Mouse (Mus musculus) liver, postnatal 0 days (tissue): ENCODE measurements at regions not wholly inside any gene's neighbourhood (a gene's known extent, or its start where the extent isn't known, plus 50 kb on each side); places are given as distances from the start of the nearest gene placed in this dataset.

ENCODE experiments used
- ATAC-seq: fragments of 200-750 bp; cut with Nextera tagmentation; 2 replicates; pipeline ENCODE4 v1.8.0; 2017; ENCODE audit warnings: mild to moderate bottlenecking, moderate library complexity
- DNase-seq: peaks from one replicate; pipeline ENCODE4 v3.0.0-alpha.2; 2016
- H3K27ac ChIP-seq: fragments of 300-500 bp; sonication (generic); 2 replicates; pipeline ENCODE4 v1.5.1; 2014; ENCODE audit warnings: antibody characterized with exemption, moderate library complexity, mild to moderate bottlenecking, low read depth
- H3K27me3 ChIP-seq: fragments of 300-500 bp; sonication (generic); 2 replicates; pipeline ENCODE4 v1.6.1; 2014; ENCODE audit warnings: low read length, control low read depth, mixed read lengths; ENCODE audit not compliant: insufficient read depth
- H3K36me3 ChIP-seq: fragments of 300-500 bp; sonication (generic); replicated peaks from 2 replicates; pipeline ENCODE4 v1.6.1; 2014; ENCODE audit warnings: mild to moderate bottlenecking, control low read depth, low read length, moderate library complexity, mixed read lengths; ENCODE audit not compliant: insufficient read depth
- H3K4me1 ChIP-seq: fragments of 300-500 bp; sonication (generic); 2 replicates; pipeline ENCODE4 v1.6.1; 2014; ENCODE audit warnings: antibody characterized with exemption, mild to moderate bottlenecking, control low read depth; ENCODE audit not compliant: insufficient read depth
- H3K4me2 ChIP-seq: fragments of 300-500 bp; sonication (generic); 2 replicates; pipeline ENCODE4 v1.6.1; 2014; ENCODE audit warnings: low read depth, mild to moderate bottlenecking, low read length, moderate library complexity, mixed read lengths
- H3K4me3 ChIP-seq: fragments of 300-500 bp; sonication (generic); 2 replicates; pipeline ENCODE4 v1.5.1; 2014; ENCODE audit warnings: low read depth, low read length
- H3K9ac ChIP-seq: fragments of 300-500 bp; sonication (generic); replicated peaks from 2 replicates; pipeline ENCODE4 v1.6.1; 2014; ENCODE audit warnings: mild to moderate bottlenecking, moderate library complexity
- H3K9me3 ChIP-seq: fragments of 300-500 bp; sonication (generic); 2 replicates; pipeline ENCODE4 v1.6.1; 2016; ENCODE audit warnings: mild to moderate bottlenecking, control low read depth, low read length, mixed read lengths
- CTCF ChIP-seq: sonication (generic); IDR thresholded peaks from 2 replicates; pipeline ENCODE4 v1.5.1; 2016; ENCODE audit warnings: antibody characterized with exemption, low read depth
- EP300 ChIP-seq: IDR thresholded peaks from 2 replicates; pipeline ENCODE4 v1.6.1; 2016; ENCODE audit warnings: antibody characterized with exemption, low read depth, mild to moderate bottlenecking
- WGBS: fragments of 180-500 bp; shearing (Covaris S2); extraction: QIAGEN DNeasy Blood & Tissue Kit; methylation state at CpG from one replicate; pipeline ENCODE4 v1.1.7; 2014; ENCODE audit not compliant: insufficient replicate concordance; 5-methylcytosine and 5-hydroxymethylcytosine counted together

DNA sequence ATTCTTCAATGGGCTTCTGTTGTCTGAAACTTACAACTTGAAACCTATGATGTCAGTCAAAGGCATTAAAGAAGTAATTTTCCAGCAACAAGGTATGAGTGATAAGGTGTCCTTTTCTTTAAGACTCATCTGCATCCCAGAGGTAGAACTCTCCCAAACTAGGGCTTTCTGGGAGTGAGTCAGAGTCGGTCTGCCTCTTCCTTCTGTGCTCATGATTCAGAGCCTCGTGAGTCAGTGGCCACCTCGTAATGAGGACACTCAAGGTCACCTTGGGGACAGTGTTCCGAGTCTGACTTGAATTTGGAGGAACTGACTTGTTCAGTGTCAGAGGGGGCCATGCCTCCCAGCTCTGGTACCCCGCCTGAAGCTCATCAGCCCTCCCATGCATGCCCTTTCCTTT, 81.8 kb downstream of the Llph start:
- Histone ChIP-seq H3K27me3 (no peaks in the 10 kb centered on the region), H3K27ac (no peak overlapping the region), H3K4me2 (no peak overlapping the region), H3K9ac (no peak overlapping the region), H3K4me3 (no peak overlapping the region), H3K9me3 (no peaks in the 10 kb centered on the region), H3K4me1 (no peaks in the 10 kb centered on the region), H3K36me3 (no peaks in the 10 kb centered on the region)
- ATAC-seq (no peak), DNase-seq (no peak)
- WGBS = 62% methylated on average over 5 of the region's 5 CpGs
- TF ChIP-seq EP300 = no peak
- TF ChIP-seq CTCF = no peak
